Mouse (Mus musculus) gonadal fat pad, adult 2 months (tissue): Measurements from ENCODE around the gene Gm17545. TPM values are rescaled to one million over a fixed set of nuclear protein-coding genes. Genes with fewer than 3 reads are reported as not detected.

Experiments used
- DNase-seq: peaks from one replicate; pipeline ENCODE4 v3.0.0-alpha.2; 2012; ENCODE audit warnings: low read depth
- polyA plus RNA-seq: library from polyadenylated mRNA; depleted of rRNA; stranded (reverse); fragments of >200 nt; gene quantifications from 2 replicates; pipeline ENCODE4 v1.2.3, GENCODE M21; 2012

The Gm17545 gene
- polyA plus RNA-seq, 1 experiment = not detected

DNA sequence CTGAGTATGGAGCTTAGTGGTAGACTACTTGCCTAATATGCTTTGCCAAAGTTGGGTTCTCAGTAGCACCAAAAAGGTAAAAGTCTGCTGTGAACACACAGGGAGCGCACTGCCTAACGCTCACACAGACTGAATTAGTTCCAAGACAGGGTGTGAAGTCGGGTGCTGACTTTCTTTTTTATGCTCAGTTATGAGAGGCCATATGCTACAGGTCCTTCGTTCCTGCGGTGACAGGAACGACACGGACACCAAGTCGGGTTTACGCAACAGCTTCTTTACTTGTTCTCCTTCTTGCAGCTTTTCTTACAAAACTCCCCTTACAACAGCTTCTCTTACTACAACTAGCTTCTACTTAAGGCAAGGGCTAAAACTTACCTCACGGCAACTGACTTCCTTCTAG lies 10.9 kb upstream of the Gm17545 start:
- no peak for DNase-seq

DNA sequence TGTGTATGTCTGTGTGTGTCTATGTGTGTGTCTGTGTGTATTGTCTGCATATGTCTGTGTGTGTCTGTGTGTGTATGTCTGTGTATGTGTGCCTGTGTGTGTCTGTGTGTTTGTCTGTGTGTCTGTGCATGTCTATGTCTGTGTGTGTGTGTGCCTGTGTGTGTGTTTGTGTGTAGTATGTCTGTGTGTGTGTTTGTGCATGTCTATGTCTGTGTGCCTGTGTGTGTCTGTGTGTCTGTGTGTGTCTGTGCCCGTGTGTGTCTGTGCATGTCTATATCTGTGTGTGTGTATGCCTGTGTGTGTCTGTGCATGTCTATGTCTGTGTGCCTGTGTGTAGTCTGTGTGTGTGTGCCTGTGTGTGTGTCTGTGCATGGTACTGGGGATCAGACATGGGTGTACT lies 9.0 kb upstream of the Gm17545 start:
- DNase-seq = no peak

DNA sequence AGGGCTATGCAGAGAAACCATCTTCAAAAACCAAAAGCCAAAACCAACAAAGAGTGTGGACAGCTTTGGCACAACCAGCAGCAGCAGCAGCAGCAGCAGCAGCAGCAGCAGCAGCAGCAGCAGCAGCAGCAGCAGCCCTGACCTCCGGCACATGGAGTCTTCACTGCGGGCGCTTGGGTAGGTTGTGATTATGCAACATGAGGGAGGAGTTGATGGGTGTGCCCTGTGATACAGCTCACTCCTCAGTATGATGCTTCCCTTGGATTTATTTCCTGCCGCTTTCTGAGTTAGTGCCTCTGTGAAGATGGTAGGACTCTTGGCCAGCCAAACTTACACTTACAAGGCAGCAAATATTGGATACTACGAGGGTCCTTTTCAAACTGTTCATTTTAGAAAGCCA lies 6.9 kb upstream of the Gm17545 start:
- DNase-seq = no peak

DNA sequence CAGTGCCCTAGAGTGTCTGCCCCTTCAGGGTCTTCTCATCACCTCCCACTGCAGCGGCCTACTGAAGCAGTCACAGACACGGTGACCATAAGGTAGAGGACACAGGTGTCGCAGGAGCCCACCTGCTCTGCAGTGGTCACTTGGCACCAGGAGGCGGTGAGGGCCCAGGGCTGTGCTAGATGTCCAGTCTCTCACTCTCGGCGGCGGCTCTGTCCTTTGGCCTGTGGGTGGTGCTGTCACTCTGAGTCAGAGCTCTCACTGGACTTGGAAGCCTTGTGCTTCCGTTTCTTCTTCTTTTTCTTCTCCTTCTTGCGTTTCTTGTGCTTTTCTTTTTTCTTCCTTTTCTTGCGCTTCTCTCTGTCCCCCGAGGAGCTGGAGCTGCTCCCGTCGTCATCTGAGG lies 5.7 kb upstream of the Gm17545 start:
- no peak for DNase-seq

DNA sequence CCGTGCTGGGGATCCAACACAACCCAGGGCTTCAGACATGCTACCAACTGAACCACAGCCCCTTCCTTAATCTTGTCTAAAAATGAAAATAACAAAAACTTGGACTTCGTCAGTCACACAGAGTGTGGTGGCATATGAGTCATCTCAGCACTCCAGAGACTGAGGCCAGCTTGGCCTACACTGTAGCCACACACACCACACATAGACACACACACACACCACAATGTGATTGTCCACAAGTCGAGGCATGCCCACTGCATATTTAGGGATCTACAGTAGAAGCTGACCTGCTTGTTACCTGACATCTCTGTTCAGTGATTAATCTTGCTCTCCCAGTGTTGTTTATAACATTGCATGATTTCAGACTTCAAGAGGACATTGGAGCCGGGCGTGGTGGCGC lies 4.9 kb upstream of the Gm17545 start:
- no peak for DNase-seq

DNA sequence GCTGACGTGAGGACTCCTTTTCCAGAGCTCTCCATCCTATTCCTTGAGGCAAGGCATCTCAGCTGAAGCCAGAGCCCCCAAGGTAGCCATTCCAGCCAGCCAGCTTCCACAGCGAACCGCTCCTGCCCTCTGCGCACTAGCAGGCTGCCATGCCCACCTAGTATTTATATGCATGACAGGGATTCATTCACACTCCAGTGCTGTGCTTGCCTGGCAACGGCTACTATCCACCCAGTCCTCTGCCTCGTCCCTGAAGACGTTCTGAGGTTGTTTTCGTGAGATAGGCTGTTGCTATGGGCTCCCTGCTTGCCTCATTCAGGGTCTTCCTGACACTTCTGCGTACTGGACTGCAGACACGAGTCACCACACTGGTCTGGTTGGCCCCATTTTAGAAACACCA lies 1.4 kb upstream of the Gm17545 start:
- no peak for DNase-seq

DNA sequence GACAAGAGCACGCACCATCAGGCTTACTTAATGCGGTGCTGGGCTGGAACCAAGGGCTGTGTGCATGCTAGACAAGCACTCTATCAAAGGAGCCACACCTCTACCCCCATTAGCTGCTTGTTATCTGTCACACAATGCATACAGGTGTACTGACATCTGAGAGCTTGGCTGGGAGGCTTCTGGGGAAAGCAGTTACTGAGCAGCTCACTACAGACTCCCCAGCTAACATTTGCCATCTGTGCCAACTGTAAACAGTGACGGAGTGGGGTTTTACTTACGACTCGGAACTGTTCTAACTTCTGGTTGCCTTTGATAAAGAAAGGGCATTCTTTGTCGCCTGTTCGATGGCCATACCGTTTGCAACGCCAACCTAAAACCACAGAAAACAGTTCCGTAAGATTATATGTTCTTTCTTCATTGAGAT lies 577 bp upstream of the Gm17545 start:
- no peak for DNase-seq

DNA sequence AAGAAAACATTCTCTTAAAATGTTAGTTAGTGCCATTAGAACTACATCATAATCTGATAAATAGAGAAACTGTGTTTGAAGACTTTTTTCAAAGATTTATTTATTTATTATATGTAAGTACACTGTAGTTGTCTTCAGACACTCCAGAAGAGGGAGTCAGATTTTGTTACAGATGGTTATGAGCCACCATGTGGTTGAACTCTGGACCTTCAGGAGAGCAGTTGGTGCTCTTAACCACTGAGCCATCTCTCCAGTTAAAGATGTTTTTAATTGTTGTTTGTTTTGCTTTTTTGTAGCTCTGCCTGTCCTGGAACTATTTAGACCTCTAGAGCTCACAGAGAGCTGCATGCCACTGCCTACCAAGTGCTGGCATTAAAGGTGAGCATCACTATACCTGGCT lies 951 bp downstream of the Gm17545 start:
- DNase-seq = no peak

DNA sequence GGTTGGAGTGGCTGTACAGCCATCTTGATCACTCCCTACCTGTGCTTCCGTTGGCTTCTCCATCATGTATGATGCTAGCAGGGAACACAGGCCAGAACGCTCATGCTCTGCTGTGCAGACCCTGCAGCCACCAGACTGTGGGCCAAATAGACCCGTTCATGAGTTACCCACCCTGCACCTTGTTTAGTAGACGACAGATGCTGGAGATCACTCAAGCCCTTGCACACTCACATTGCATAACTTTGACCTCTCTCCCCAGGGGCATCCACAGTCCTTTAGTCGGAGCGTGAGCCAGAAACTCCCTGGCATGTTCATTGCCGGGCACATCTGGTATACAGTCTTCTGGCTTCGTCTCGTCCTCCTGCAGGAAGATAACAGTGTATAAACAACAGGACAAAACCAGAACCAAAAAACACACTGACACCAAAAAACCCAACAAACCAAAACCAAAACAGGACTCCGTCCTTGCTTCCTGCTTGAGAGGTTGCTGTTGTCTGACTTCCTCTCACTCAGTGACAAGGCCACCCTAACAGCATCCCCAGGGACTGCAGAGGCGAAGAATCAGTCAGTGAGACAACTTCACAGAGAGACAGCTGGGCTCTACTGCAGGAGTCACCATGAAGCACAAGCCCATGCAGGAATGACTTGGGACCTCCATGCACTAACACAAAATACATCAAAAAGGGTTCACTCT lies 3.2 kb downstream of the Gm17545 start:
- DNase-seq = no peak

DNA sequence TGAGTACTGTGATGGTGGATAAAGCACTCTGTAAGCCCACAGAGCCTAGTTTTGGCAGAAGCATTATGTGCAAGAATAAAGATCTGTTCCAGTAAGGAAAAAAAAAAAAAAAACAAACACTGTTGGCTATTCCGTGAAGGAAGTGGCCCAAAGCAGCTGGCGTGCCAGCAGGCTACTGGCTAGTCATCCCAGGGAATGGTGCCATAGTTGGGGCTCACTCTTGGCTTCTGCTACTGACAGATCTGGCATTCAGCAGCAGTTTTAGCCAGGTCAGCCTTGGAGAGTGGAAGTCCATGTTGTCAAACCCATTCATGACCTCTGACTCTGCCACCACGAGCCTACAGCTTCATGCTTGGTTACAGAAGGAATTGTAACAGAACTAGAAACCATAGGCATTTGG lies 7.9 kb downstream of the Gm17545 start:
- DNase-seq = no peak

DNA sequence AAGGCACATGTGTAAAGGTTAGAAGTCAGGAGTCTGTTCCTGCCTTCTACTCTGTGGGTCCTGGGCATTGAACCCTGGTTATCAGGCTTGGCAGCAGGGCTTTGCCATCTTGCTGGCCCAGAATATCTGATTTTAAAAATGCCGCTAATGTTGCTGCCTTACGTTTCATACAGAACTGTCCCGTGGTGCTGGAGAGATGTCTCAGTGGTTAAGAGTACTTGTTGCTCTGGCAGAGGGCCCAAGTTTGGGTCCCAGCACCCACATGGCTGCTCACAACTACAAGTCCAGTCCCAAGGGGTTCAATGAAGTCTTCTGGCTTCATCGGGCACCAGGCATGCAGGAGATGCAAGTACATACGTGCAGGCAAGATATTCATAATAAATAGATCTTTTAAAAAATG lies 12.1 kb downstream of the Gm17545 start:
- no peak for DNase-seq

DNA sequence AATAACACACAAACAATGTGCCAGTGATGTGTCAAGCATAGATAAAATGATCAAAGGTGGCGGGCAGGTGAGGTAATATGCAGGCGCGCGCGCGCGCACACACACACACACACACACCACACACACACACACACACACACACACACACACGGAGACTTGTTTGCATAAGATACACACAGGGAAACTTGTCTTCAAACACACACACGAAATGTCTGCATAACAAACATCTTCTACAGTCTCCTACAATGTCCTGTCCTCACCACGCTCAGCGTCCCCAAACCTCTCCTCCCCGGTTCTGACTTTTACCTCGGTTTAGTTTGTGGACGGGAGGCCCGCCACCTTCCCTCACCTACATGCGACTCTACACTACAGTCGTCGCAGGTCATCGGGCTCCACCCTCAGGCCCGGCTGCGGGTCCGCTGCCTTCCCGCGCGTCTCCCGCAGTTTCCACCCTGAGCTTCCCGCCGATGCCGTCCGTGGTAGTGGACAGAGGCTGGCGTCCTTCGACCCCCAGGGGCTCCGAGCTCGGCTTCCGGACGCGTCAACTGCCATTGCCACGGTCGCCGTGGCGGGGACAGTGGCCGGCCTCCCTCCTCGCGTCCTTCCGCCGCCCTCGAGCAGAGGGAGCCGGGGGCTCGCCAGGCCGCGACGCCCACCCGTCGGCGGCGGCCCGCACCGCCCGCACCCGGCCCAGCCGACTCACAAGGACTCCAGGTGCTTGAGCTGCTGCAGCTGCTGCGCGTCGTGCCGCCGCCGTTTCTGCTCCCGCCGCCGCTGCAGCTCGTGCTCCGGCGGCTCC lies 13.5 kb downstream of the Gm17545 start:
- DNase-seq = no peak

DNA sequence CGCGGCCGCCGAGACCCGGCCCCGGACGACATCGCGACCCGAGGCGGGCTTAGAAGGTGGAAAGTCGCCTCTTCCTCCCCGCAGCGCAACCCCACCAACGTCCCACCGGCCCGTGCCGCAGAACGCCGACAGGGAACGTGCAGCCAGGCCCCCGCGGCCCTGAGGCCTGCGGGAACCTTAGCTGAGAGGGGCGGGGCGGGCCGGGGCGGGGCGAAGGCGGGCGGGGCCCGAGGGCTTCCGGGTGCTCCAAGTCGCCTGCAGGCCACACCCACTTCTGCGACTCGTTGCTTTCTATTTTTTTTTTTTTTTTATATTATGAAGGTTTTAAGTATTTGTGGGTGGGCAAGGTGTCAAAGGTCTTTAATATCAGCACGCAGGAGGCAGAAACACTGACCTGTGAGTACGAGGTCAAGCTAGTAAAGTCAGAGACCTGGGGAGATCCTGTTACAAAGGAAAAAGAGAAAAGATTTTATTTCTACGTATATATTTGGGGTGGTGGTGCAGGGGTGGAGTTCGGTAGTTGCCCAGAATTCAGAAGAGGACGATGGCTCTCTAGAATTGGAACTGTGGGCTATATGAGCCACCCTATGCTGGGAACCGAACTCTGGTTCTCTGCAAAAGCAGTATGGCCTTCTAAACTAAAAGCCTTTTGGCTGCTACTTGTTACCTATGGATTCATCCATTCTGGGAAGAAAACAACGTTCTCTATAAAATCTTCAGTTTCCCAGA lies 14.2 kb downstream of the Gm17545 start:
- no peak for DNase-seq

DNA sequence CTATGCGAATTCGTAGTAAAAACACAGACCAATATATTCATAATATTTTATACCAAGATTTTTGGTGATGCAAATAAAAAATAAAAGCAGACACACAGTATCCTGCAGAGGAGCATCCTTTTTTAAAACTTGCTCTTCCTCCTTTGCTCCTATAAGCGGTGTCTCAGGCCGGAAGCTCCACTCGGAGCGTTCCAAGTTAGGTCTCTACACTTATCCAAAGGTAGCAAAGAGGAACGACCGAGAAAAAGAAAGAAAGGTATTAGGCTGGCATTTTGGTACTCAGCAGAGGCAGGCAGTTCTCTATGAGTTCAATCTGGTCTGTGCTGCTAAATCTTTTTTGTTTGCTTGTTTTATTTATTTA lies 14.8 kb downstream of the Gm17545 start:
- DNase-seq = no peak

DNA sequence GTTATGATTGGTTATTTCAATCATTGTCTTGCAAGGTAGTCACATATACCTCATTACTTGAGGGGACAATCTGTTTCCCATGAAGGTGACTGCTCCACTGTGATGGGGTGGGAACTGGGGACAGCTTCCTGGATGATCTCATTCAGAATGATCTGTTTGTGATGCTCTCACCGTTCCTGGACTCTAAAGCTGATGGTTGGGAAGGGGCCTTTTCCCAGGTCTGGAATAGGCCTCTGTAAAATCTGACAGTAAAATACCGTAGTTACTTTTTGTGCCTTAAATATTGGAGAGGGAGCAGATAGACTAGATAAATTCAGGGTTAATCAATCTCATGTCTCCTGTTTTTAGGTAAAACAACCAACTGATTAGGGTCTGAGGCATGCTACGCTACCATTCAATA lies 15.6 kb downstream of the Gm17545 start, which contains the start of gene Rp9:
Rp9 (minus strand) TSS at position 101 of the 400 bp plus-strand sequence.
- DNase-seq = no peak

DNA sequence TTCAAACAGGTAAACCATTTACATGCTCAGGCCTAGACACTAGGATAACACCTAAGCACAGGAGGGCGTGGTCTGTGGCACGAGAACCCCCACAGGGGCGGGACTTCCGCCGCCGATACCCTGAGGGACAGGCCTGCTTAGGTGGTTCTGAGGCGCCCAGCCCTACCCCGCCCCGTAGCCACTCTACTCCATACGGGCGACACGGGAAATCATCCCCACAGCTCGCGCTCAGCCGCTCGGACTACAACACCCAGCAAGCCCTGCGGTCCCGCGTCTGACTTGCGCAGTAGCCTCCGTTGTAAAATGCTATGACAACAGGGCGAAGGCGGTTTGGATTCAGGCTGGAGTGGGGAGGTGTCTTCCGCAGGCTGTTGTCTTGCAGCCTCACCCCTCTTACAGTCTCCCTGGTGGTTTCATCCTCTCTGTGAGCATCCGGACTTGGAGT lies 21.4 kb downstream of the Gm17545 start, which contains the start of gene Bbs9:
Bbs9 (plus strand) TSS at position 292 of the 445 bp plus-strand sequence.
- no peak for DNase-seq

DNA sequence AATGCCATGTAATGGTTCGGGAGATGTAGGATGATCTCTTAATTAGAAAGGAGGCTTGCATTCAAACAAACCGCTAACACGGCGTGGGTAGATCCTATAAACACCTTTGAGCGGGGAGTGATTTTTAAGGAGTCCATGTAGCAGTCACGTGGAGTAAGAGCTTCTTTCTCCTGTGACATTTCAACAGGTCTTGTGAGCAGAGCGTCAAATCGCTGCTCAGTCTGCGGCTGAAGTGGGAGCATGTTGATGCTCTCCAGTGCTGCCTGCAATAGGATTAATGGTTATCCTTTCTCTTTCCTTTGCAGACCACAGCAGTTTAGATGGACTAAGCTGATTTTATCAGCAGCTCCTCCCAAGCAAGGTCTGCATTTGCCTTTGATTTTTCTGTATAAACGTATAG lies 22.2 kb downstream of the Gm17545 start:
- no peak for DNase-seq

DNA sequence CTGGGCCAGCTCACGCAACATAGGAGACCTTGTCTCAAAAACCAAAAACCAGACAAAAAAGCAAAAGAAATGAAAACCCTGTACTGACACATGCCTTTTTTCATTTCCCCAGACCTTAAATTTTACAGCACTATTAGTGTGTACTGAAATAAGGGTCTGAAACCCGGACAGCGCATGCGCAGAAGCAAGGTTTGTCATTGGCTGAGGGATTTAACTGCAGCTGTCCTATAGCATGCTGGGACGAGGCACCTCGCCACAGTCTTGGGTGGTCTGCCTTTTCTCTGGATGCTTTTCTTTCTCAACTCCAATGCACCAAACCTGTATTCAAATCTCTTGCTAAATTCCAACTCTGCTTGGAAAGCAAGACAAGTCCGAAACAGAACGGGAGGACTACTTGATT lies 24.9 kb downstream of the Gm17545 start:
- DNase-seq = no peak

DNA sequence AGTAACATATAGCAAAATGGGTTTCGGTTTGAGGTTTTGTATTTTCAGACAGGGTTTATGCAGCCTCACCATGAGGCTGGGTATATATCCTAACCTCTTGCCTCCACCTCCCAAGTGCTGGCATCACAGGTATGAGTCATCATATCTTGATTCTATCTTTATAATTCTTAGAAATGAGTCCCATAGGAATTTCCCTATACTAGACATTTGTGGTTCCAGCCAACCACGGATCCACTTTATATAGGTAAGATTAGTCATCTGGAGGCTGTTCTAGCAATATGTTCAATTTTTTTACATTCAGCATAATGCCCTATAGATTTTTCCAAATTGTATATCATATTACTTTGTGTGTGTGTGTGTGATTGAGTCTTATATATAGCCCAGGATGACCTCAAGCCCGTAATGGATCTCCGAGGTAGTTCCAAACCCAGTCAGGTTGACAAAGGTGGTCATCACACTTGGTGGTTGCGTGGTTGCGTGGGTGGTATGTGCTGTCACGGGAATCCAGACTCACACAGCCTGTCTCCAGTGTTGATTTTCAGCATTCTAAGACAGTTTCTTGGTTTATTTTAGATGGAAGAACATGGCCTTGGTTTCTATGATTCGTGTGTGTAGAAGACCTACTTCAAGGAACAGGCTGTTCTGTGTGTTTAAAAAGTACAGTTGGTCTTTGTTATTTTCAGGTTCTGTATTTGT lies 29.9 kb downstream of the Gm17545 start:
- no peak for DNase-seq

DNA sequence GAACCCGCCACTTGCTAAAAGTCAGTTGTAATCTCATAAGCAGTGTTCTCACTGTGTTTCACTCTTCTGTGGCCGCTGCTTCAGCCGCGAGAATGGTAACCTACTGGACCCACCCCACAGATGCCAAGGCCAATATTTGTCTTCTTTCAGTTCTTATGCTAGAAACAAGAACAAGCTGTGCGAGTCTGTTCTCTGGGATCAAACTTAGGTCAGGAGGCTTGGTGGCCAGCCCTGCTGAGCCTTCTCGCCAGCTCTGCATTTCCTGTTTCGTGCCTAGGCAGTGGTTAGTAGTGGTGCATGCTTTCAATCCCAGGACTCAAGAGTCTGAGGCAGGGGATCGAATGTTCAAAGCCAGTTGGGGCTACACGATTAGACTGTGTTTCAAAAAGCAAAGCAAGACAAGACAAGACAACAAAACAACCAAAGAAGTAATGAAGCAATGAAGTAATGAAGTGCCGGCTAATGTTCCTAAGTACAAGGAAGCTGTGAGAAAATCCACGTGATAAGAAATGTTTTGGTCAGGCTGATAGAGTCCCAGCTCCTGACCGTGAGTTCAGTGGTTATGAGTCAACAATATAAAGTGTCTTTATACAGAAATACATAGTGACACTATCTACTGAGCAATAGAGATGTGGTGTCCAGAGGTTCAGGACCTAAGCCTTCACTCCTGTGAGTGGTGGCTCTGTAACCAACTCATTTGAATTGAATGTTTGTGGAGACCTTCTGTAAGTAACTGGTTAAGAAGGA lies 30.6 kb downstream of the Gm17545 start:
- DNase-seq = no peak

DNA sequence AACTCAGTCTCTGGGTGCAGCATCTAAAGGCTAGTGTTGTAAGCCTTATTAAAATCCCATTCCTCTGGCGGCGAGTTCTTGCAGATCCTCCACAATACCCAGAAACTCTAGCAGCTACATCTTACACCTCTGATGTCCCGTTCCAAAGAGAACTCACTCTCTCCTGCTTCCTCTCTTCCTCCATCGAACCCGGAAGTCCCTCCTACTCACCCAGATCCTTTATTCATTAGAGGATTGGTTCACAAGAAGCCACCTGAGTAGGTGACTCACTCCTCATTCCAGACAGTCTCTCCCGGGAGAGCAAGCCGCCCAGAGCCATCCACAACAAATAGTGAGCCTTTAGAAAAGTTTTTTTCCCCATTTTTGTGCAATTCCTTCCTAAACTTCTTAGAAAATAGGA lies 32.1 kb downstream of the Gm17545 start:
- no peak for DNase-seq
